Mouse (Mus musculus) heart, embryonic 12.5 days (tissue): ENCODE results near the gene Gm28053. TPM values are rescaled to one million over a fixed set of nuclear protein-coding genes. Genes with fewer than 3 reads are reported as not detected.

Experiments used
- ATAC-seq: fragments of 200-750 bp; cut with Nextera tagmentation; 2 replicates; pipeline ENCODE4 v1.8.0; 2017; ENCODE audit warnings: moderate TSS enrichment, moderate library complexity; ENCODE audit not compliant: insufficient number of reproducible peaks, low FRiP score
- H3K27ac ChIP-seq: fragments of 300-500 bp; sonication (generic); 2 replicates; pipeline ENCODE4 v1.5.1; 2016; ENCODE audit warnings: mild to moderate bottlenecking, moderate library complexity; ENCODE audit not compliant: poor library complexity, severe bottlenecking
- H3K27me3 ChIP-seq: fragments of 300-500 bp; sonication (generic); replicated peaks from 2 replicates; pipeline ENCODE4 v1.6.1; 2016; ENCODE audit warnings: mild to moderate bottlenecking, moderate library complexity
- H3K36me3 ChIP-seq: fragments of 300-500 bp; sonication (generic); 2 replicates; pipeline ENCODE4 v1.6.1; 2016; ENCODE audit warnings: mild to moderate bottlenecking, moderate library complexity
- H3K4me1 ChIP-seq: fragments of 300-500 bp; sonication (generic); replicated peaks from 2 replicates; pipeline ENCODE4 v1.6.1; 2016; ENCODE audit warnings: mild to moderate bottlenecking
- H3K4me2 ChIP-seq: fragments of 300-500 bp; sonication (generic); 2 replicates; pipeline ENCODE4 v1.6.1; 2016; ENCODE audit warnings: mild to moderate bottlenecking, moderate library complexity
- H3K4me3 ChIP-seq: fragments of 300-500 bp; sonication (generic); 2 replicates; pipeline ENCODE4 v1.5.1; 2016; ENCODE audit warnings: mild to moderate bottlenecking
- H3K9ac ChIP-seq: fragments of 300-500 bp; sonication (generic); 2 replicates; pipeline ENCODE4 v1.6.1; 2016; ENCODE audit warnings: mild to moderate bottlenecking, moderate library complexity
- H3K9me3 ChIP-seq: fragments of 300-500 bp; sonication (generic); replicated peaks from 2 replicates; pipeline ENCODE4 v1.6.1; 2016; ENCODE audit warnings: mild to moderate bottlenecking, moderate library complexity
- WGBS: fragments of 180-500 bp; shearing (Covaris S2); methylation state at CpG from one replicate; pipeline ENCODE4 v1.1.7; 2016; 5-methylcytosine and 5-hydroxymethylcytosine counted together
- polyA plus RNA-seq: library from polyadenylated mRNA; unstranded; fragments of >200 nt; fragmentation: Nextera tagmentation; extraction: Ambion mirVana; gene quantifications from 2 replicates; pipeline ENCODE4 v1.2.1, GENCODE M21; 2016

The Gm28053 gene
- polyA plus RNA-seq, 1 experiment from 2014 or later, result 3.6 TPM

- no peak overlapping the region for H3K9ac ChIP-seq
- ATAC-seq, result no peak
- no peak overlapping the region for H3K4me2 ChIP-seq
- no peaks in the 10 kb centered on the region; the same call in 1 of the 2 replicates for H3K27me3 ChIP-seq
- no peaks in the 10 kb centered on the region for H3K36me3 ChIP-seq
- 67% methylated on average over 8 of the region's 8 CpGs for WGBS
- H3K27ac ChIP-seq, result no peak overlapping the region
- H3K4me1 ChIP-seq, result peaks cover 9% of the 10 kb centered on the region
- H3K4me3 ChIP-seq, result no peak overlapping the region
- H3K9me3 ChIP-seq, result no peaks in the 10 kb centered on the region
These were observed 5.1 kb downstream of the Gm28053 start for GRCm38 (mm10) chr6:48723468-48723867.

- peak overlapping the region; percentile 23 for H3K4me2 ChIP-seq
- H3K27ac ChIP-seq, result no peak overlapping the region
- no peaks in the 10 kb centered on the region for H3K9me3 ChIP-seq
- H3K36me3 ChIP-seq, result no peaks in the 10 kb centered on the region
- ATAC-seq, result no peak
- WGBS, result 11% methylated on average over 1 of the region's 1 CpGs
- H3K4me1 ChIP-seq, result peaks cover 9% of the 10 kb centered on the region
- H3K4me3 ChIP-seq, result no peak overlapping the region
- no peaks in the 10 kb centered on the region; the same call in 1 of the 2 replicates for H3K27me3 ChIP-seq
- no peak overlapping the region for H3K9ac ChIP-seq
These were observed 7.1 kb downstream of the Gm28053 start for GRCm38 (mm10) chr6:48725476-48725875.

- H3K36me3 ChIP-seq, result no peaks in the 10 kb centered on the region
- H3K27ac ChIP-seq, result no peak overlapping the region
- H3K4me3 ChIP-seq, result no peak overlapping the region
- H3K4me2 ChIP-seq, result no peak overlapping the region
- 84% methylated on average over 5 of the region's 5 CpGs for WGBS
- H3K9me3 ChIP-seq, result no peaks in the 10 kb centered on the region
- no peak for ATAC-seq
- no peak overlapping the region for H3K9ac ChIP-seq
- no peaks in the 10 kb centered on the region for H3K27me3 ChIP-seq
- H3K4me1 ChIP-seq, result peaks cover 9% of the 10 kb centered on the region
These were observed 9.4 kb downstream of the Gm28053 start for GRCm38 (mm10) chr6:48727761-48728160.

- no peak overlapping the region for H3K4me3 ChIP-seq
- no peaks in the 10 kb centered on the region for H3K27me3 ChIP-seq
- no peak overlapping the region for H3K27ac ChIP-seq
- no peaks in the 10 kb centered on the region for H3K4me1 ChIP-seq
- H3K36me3 ChIP-seq, result no peaks in the 10 kb centered on the region
- no peak overlapping the region for H3K4me2 ChIP-seq
- H3K9me3 ChIP-seq, result no peaks in the 10 kb centered on the region
- ATAC-seq, result no peak
- WGBS, result 42% methylated on average over 8 of the region's 8 CpGs
- no peak overlapping the region for H3K9ac ChIP-seq
These were observed 14.5 kb downstream of the Gm28053 start for GRCm38 (mm10) chr6:48732864-48733304.

- Histone ChIP-seq H3K9ac (no peak overlapping the region), H3K27me3 (no peaks in the 10 kb centered on the region), H3K9me3 (no peaks in the 10 kb centered on the region), H3K27ac (no peak overlapping the region), H3K36me3 (no peaks in the 10 kb centered on the region), H3K4me2 (no peak overlapping the region), H3K4me3 (no peak overlapping the region), H3K4me1 (no peaks in the 10 kb centered on the region)
- ATAC-seq, result no peak
- 86% methylated on average over 1 of the region's 1 CpGs for WGBS
These were observed 15.3 kb downstream of the Gm28053 start for GRCm38 (mm10) chr6:48733660-48734059.

- peaks cover 20% of the 10 kb centered on the region for H3K27me3 ChIP-seq
- H3K4me3 ChIP-seq, result no peak overlapping the region
- no peak overlapping the region for H3K9ac ChIP-seq
- H3K4me2 ChIP-seq, result no peak overlapping the region
- H3K27ac ChIP-seq, result no peak overlapping the region
- no peak for ATAC-seq
- 73% methylated on average over 2 of the region's 2 CpGs for WGBS
- H3K9me3 ChIP-seq, result no peaks in the 10 kb centered on the region
- no peaks in the 10 kb centered on the region for H3K36me3 ChIP-seq
- peaks cover 14% of the 10 kb centered on the region for H3K4me1 ChIP-seq
These were observed 18.6 kb downstream of the Gm28053 start for GRCm38 (mm10) chr6:48737053-48737452.

GRCm38 (mm10) chr6:48737688-48738087 is 19.3 kb downstream of the Gm28053 start:
- no peak overlapping the region for H3K9ac ChIP-seq
- H3K27ac ChIP-seq, result no peak overlapping the region
- H3K4me3 ChIP-seq, result no peak overlapping the region
- WGBS, result 76% methylated on average over 5 of the region's 5 CpGs
- peaks cover 20% of the 10 kb centered on the region for H3K4me1 ChIP-seq
- peaks cover 26% of the 10 kb centered on the region for H3K27me3 ChIP-seq
- no peaks in the 10 kb centered on the region for H3K9me3 ChIP-seq
- H3K36me3 ChIP-seq, result no peaks in the 10 kb centered on the region
- H3K4me2 ChIP-seq, result no peak overlapping the region
- ATAC-seq, result no peak

GRCm38 (mm10) chr6:48738961-48739779 is 20.8 kb downstream of the Gm28053 start, which contains the start of gene Gimap1:
TSS of gene Gimap1 (plus strand) at chr6:48739054.
- Histone ChIP-seq H3K27ac (peak within 1 kb of the TSS; percentile 74), H3K9me3 (no peaks in the 10 kb centered on the region), H3K27me3 (peaks cover 36% of the 10 kb centered on the region), H3K4me3 (peak within 1 kb of the TSS; percentile 38), H3K36me3 (no peaks in the 10 kb centered on the region), H3K9ac (peak within 1 kb of the TSS; percentile 17; the same call in 1 of the 2 replicates), H3K4me2 (peak within 1 kb of the TSS; percentile 56), H3K4me1 (peaks cover 25% of the 10 kb centered on the region)
- ATAC-seq, result 0 out of 2 replicates have a peak, but pooled peaks have one; percentile 69
- WGBS, result 44% methylated on average over 15 of the region's 15 CpGs

- 62% methylated on average over 3 of the region's 3 CpGs for WGBS
- Histone ChIP-seq H3K4me2 (peak overlapping the region; percentile 56), H3K27me3 (peaks cover 37% of the 10 kb centered on the region), H3K9ac (no peak overlapping the region), H3K4me3 (peak overlapping the region; percentile 33), H3K4me1 (peaks cover 25% of the 10 kb centered on the region), H3K27ac (peak overlapping the region; percentile 74; the same call in 1 of the 2 replicates), H3K9me3 (no peaks in the 10 kb centered on the region), H3K36me3 (no peaks in the 10 kb centered on the region)
- no peak for ATAC-seq
These were observed 21.3 kb downstream of the Gm28053 start for GRCm38 (mm10) chr6:48739780-48740055.

GRCm38 (mm10) chr6:48740501-48741169 is 22.2 kb downstream of the Gm28053 start:
- H3K27me3 ChIP-seq, result peaks cover 38% of the 10 kb centered on the region
- no peak for ATAC-seq
- no peak overlapping the region for H3K9ac ChIP-seq

GRCm38 (mm10) chr6:48741273-48741672 is 22.9 kb downstream of the Gm28053 start:
- H3K27me3 ChIP-seq, result peaks cover 44% of the 10 kb centered on the region
- WGBS, result 39% methylated on average over 3 of the region's 3 CpGs
- ATAC-seq, result no peak

More at GRCm38 (mm10) chr6:48740501-48741169, 22.2 kb downstream of the Gm28053 start:
- peak overlapping the region; percentile 21; the same call in 1 of the 2 replicates for H3K4me3 ChIP-seq
- peak overlapping the region; percentile 75 for H3K27ac ChIP-seq
- H3K36me3 ChIP-seq, result no peaks in the 10 kb centered on the region
- WGBS, result 57% methylated on average over 3 of the region's 3 CpGs
- H3K4me1 ChIP-seq, result peaks cover 25% of the 10 kb centered on the region
- no peaks in the 10 kb centered on the region for H3K9me3 ChIP-seq
- H3K4me2 ChIP-seq, result peak overlapping the region; percentile 54

More at GRCm38 (mm10) chr6:48741273-48741672, 22.9 kb downstream of the Gm28053 start:
- no peaks in the 10 kb centered on the region for H3K36me3 ChIP-seq
- H3K9me3 ChIP-seq, result no peaks in the 10 kb centered on the region
- H3K4me2 ChIP-seq, result peak overlapping the region; percentile 54
- no peak overlapping the region for H3K27ac ChIP-seq
- peaks cover 28% of the 10 kb centered on the region for H3K4me1 ChIP-seq
- no peak overlapping the region for H3K9ac ChIP-seq
- no peak overlapping the region for H3K4me3 ChIP-seq
